Mouse (Mus musculus) cerebellum, adult 2 months (tissue): Measurements from ENCODE around the gene Arhgap42.

Source experiments
- CTCF ChIP-seq: fragments of 200-500 bp; IDR thresholded peaks from 2 replicates; pipeline ENCODE4 v1.5.1; 2011; ENCODE audit warnings: low read depth, mild to moderate bottlenecking, control low read depth, low read length, moderate library complexity, borderline replicate concordance; ENCODE audit not compliant: insufficient read depth
- POLR2A ChIP-seq: fragments of 200-500 bp; IDR thresholded peaks from 2 replicates; pipeline ENCODE4 v1.6.1; 2011; ENCODE audit warnings: low read length, control low read depth, borderline replicate concordance; ENCODE audit not compliant: insufficient read depth

DNA sequence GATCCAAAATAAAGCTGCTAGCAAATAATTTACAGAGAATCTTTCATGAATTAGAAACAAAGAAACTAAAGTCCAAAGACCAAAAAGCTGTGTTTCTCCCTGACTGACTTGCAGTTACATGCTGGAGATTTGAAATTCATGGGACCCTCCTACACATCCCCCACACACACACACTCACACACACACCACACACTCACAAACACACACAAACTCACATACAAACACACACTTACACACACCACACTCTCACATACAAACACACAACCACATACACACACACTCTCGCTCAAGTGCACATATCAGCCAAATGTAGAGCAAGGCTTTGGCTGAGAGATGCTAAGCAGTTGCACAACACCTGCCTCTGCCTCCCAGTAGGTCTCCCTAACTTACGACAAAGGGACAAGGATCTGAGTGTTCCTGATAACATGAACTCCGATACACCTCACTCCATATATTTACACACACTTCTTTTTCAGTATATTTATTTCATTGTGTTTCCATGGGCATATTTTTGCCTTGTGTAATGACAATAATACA, 16.9 kb downstream of the Arhgap42 start:
- TF ChIP-seq CTCF (no peak), POLR2A (no peak)
